Mouse (Mus musculus): ENCODE measurements at regions not wholly inside any gene's neighbourhood (a gene's known extent, or its start where the extent isn't known, plus 50 kb on each side); places are given as distances from the start of the nearest gene placed in this dataset.

GRCm38 (mm10) chr14:84928161-84928560 is 484.8 kb downstream of the Pcdh17 start:
- DNase-seq, result peak; percentile 44

GRCm38 (mm10) chr14:84934094-84934493 is 490.7 kb downstream of the Pcdh17 start:
- DNase-seq, result no peak

- no peak for DNase-seq
Observed at GRCm38 (mm10) chr14:84955300-84955699, 511.9 kb downstream of the Pcdh17 start.

- DNase-seq, result no peak
Observed at GRCm38 (mm10) chr14:84987764-84988163, 544.4 kb downstream of the Pcdh17 start.

- DNase-seq, result no peak
Observed at GRCm38 (mm10) chr14:85012384-85012783, 569.0 kb downstream of the Pcdh17 start.

Data from retina, postnatal 1 day (tissue).